ENCODE assay signal across 8 mouse cellular contexts in genomic region chr4:155770626-155771025, GRCm38 (mm10). TPM values are rescaled to one million over a fixed set of nuclear protein-coding genes. Genes with fewer than 3 reads are reported as not detected.
DNase-seq lines count a peak whose midpoint lies in the region; ATAC-seq and TF ChIP-seq lines count a peak whose summit lies in the region.

No protein-coding gene starts in this region.

- H3K4me2 ChIP-seq in lung, embryonic 14.5 days, result peak overlapping the region; percentile 81
- H3K4me2 ChIP-seq in forebrain, embryonic 15.5 days (replicated peaks), result peak overlapping the region; percentile 79

- ATAC-seq in lung, embryonic 14.5 days (ENCODE audit: insufficient read depth), result peak; percentile 12
- peak; percentile 38 for ATAC-seq in forebrain, embryonic 15.5 days (replicated peaks)

- peaks cover 14% of the 10 kb centered on the region for H3K27me3 ChIP-seq in lung, embryonic 14.5 days (ENCODE audit: insufficient read depth, low read length)
- H3K27me3 ChIP-seq in forebrain, embryonic 15.5 days, result 0 out of 2 replicates have a peak, but pooled peaks cover 8% of the 10 kb centered on the region

- no peak for TF ChIP-seq POLR2A in olfactory bulb, adult 2 months (IDR thresholded peaks at IDR 0.05; ENCODE audit: insufficient read depth, low read depth, low read length)

- peak overlapping the region; percentile 79 for H3K9ac ChIP-seq in lung, embryonic 14.5 days
- H3K9ac ChIP-seq in forebrain, embryonic 15.5 days (replicated peaks), result peak overlapping the region; percentile 69

- WGBS in lung, embryonic 14.5 days, result 35% methylated on average over 24 of the region's 24 CpGs
- WGBS in forebrain, embryonic 15.5 days, result 37% methylated on average over 24 of the region's 24 CpGs
- WGBS in olfactory bulb, adult 2 months, result 40% methylated on average over 24 of the region's 24 CpGs

- no peak for DNase-seq in lung, embryonic 14.5 days
- DNase-seq in lung, postnatal 10 days, result no peak
- peak; percentile 70 to 75 for DNase-seq in kidney, postnatal 36 days
- no peak for DNase-seq in spleen, postnatal 36 days (ENCODE audit: low spot score in 2 of 2)
- DNase-seq in layer of hippocampus, postnatal 36 days, result no peak
- no peak for DNase-seq in c-Kit-positive CD71-positive TER-119-positive erythroid progenitor cells, embryonic 14.5 days (ENCODE audit: low spot score)

- peak overlapping the region; percentile 53 for H3K4me3 ChIP-seq in lung, embryonic 14.5 days (ENCODE audit: low read depth, low read length)
- H3K4me3 ChIP-seq in forebrain, embryonic 15.5 days, result peak overlapping the region; percentile 49
- peak overlapping the region; percentile 61 for H3K4me3 ChIP-seq in olfactory bulb, adult 2 months (ENCODE audit: insufficient read depth, low read depth, low read length)

- peaks cover 14% of the 10 kb centered on the region for H3K4me1 ChIP-seq in lung, embryonic 14.5 days (ENCODE audit: insufficient read depth)
- H3K4me1 ChIP-seq in forebrain, embryonic 15.5 days, result peaks cover 34% of the 10 kb centered on the region
- H3K4me1 ChIP-seq in olfactory bulb, adult 2 months (ENCODE audit: control insufficient read depth, insufficient read depth, low read length), result peaks cover 28% of the 10 kb centered on the region

- no peak overlapping the region for H3K27ac ChIP-seq in lung, embryonic 14.5 days (ENCODE audit: low read depth)
- no peak overlapping the region for H3K27ac ChIP-seq in forebrain, embryonic 15.5 days (replicated peaks)
- no peak overlapping the region for H3K27ac ChIP-seq in olfactory bulb, adult 2 months (ENCODE audit: insufficient read depth, low read depth, low read length)

- H3K9me3 ChIP-seq in lung, embryonic 14.5 days (ENCODE audit: low read depth, low read length), result no peaks in the 10 kb centered on the region
- H3K9me3 ChIP-seq in forebrain, embryonic 15.5 days, result no peaks in the 10 kb centered on the region

- H3K36me3 ChIP-seq in lung, embryonic 14.5 days (ENCODE audit: insufficient read depth), result no peaks in the 10 kb centered on the region
- no peaks in the 10 kb centered on the region for H3K36me3 ChIP-seq in forebrain, embryonic 15.5 days

- no peak for TF ChIP-seq CTCF in lung, embryonic 14.5 days (IDR thresholded peaks at IDR 0.05; ENCODE audit: low read depth)
- no peak for TF ChIP-seq CTCF in olfactory bulb, adult 2 months (IDR thresholded peaks at IDR 0.05; ENCODE audit: insufficient read depth, low read depth, low read length)

RNA-seq across cellular contexts. Expression of gene Vwa1, which starts 3.9 kb away (rescaled TPM):
- polyA plus RNA-seq in lung, embryonic 14.5 days (2014; fragmentation: Nextera tagmentation; extraction: Ambion mirVana), result 8.7 and 8.9 TPM in 2 replicates
- polyA plus RNA-seq in forebrain, embryonic 15.5 days (2015; fragmentation: Nextera tagmentation; extraction: Ambion mirVana), result 21.8 and 22.6 TPM in 2 replicates
- not detected in 2 replicates for polyA plus RNA-seq in olfactory bulb, adult 2 months (2012; ENCODE audit: insufficient read depth, insufficient read length, low replicate concordance, missing spikeins)
- 10 to 100 TPM; 10.5 to 11.3 TPM for total RNA-seq in layer of hippocampus, postnatal 36 days (2021)

RNA-seq across cellular contexts. Expression of gene Atad3a, which starts 9.7 kb away (rescaled TPM):
- polyA plus RNA-seq in lung, embryonic 14.5 days (2014; fragmentation: Nextera tagmentation; extraction: Ambion mirVana), result 96.6 and 102 TPM in 2 replicates
- polyA plus RNA-seq in forebrain, embryonic 15.5 days (2015; fragmentation: Nextera tagmentation; extraction: Ambion mirVana), result 91.0 TPM in 2 replicates
- polyA plus RNA-seq in olfactory bulb, adult 2 months (2012; ENCODE audit: insufficient read depth, insufficient read length, low replicate concordance, missing spikeins), result not detected in 2 replicates
- 10 to 100 TPM; 51.8 to 54.0 TPM for total RNA-seq in layer of hippocampus, postnatal 36 days (2021)

RNA-seq across cellular contexts. Expression of gene Tmem88b, which starts 15.0 kb away (rescaled TPM):
- polyA plus RNA-seq in lung, embryonic 14.5 days (2014; fragmentation: Nextera tagmentation; extraction: Ambion mirVana), result 0.12 and 0.15 TPM in 2 replicates
- polyA plus RNA-seq in forebrain, embryonic 15.5 days (2015; fragmentation: Nextera tagmentation; extraction: Ambion mirVana), result 0.29 and 0.60 TPM in 2 replicates
- polyA plus RNA-seq in olfactory bulb, adult 2 months (2012; ENCODE audit: insufficient read depth, insufficient read length, low replicate concordance, missing spikeins), result not detected in 2 replicates
- total RNA-seq in layer of hippocampus, postnatal 36 days (2021), result 10 to 100 TPM; 29.6 to 31.8 TPM

RNA-seq across cellular contexts. Expression of gene Ankrd65, which starts 19.6 kb away (rescaled TPM):
- not detected in 2 replicates for polyA plus RNA-seq in lung, embryonic 14.5 days (2014; fragmentation: Nextera tagmentation; extraction: Ambion mirVana)
- not detected in 2 replicates for polyA plus RNA-seq in forebrain, embryonic 15.5 days (2015; fragmentation: Nextera tagmentation; extraction: Ambion mirVana)
- not detected in 2 replicates for polyA plus RNA-seq in olfactory bulb, adult 2 months (2012; ENCODE audit: insufficient read depth, insufficient read length, low replicate concordance, missing spikeins)
- total RNA-seq in layer of hippocampus, postnatal 36 days (2021), result not detected

RNA-seq across cellular contexts. Expression of gene Mrpl20, which starts 32.1 kb away (rescaled TPM):
- 226 and 231 TPM in 2 replicates for polyA plus RNA-seq in lung, embryonic 14.5 days (2014; fragmentation: Nextera tagmentation; extraction: Ambion mirVana)
- polyA plus RNA-seq in forebrain, embryonic 15.5 days (2015; fragmentation: Nextera tagmentation; extraction: Ambion mirVana), result 228 and 244 TPM in 2 replicates
- polyA plus RNA-seq in olfactory bulb, adult 2 months (2012; ENCODE audit: insufficient read depth, insufficient read length, low replicate concordance, missing spikeins), result not detected in 2 replicates
- 10 to 100 TPM; 83.0 to 87.4 TPM for total RNA-seq in layer of hippocampus, postnatal 36 days (2021)

Comparison
In these comparisons a context has a peak if more than half of its experiments do, and no peak if none do; other contexts are left out.
1. DNase-seq: peak in kidney, postnatal 36 days (2 of 2); none in lung, embryonic 14.5 days (single experiment), lung, postnatal 10 days (single experiment), spleen, postnatal 36 days (0 of 2), layer of hippocampus, postnatal 36 days (0 of 2) and c-Kit-positive CD71-positive TER-119-positive erythroid progenitor cells, embryonic 14.5 days (single experiment).
2. RNA of gene Atad3a, which starts 9.7 kb away (polyA plus RNA-seq): 96.6 to 102 TPM in lung, embryonic 14.5 days and 91.0 TPM in forebrain, embryonic 15.5 days; not detected in olfactory bulb, adult 2 months; every median in the first group is over 10 times any median in the second.
3. Peak in every context shown above with its lines, with median percentiles within 50 percentile points of each other: H3K4me3 ChIP-seq.